Mouse (Mus musculus): ENCODE measurements around the gene Sfxn5. TPM values are rescaled to one million over a fixed set of nuclear protein-coding genes. Genes with fewer than 3 reads are reported as not detected.

Sfxn5 gene
- polyA plus RNA-seq, 1 experiment from 2014 or later, result 8.3 TPM

DNA sequence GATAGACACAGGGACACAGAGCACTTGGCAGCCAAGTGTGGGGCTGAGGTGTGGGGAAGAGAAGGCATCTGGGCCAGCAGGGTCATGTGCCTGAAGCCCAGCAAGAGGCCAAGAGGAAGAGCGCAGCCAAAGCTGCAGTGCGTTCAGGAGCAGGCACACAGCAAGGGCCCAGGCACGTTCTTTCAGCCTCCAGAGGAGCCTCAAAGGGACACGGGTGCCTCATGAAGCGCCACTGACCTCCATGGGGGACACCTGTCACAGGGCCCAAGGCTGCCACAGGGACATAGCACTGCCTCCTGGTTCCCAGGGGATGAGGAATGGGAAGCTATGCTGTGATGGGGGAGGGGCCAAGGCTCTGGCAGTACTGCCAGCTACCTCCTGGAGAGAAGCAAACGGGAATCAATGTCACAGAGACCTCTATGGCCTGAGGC, 82.4 kb downstream of the Sfxn5 start:
- peaks cover 15% of the 10 kb centered on the region for H3K4me1 ChIP-seq (replicated peaks)
- H3K9ac ChIP-seq (replicated peaks), result no peak overlapping the region
- no peak for ATAC-seq (ENCODE audit: insufficient number of reproducible peaks, insufficient read depth, low FRiP score, low TSS enrichment, low read depth)
- no peaks in the 10 kb centered on the region for H3K27me3 ChIP-seq
- WGBS, result 24% methylated on average over 6 of the region's 6 CpGs
- no peak overlapping the region for H3K4me2 ChIP-seq
- H3K9me3 ChIP-seq, result no peaks in the 10 kb centered on the region
- H3K27ac ChIP-seq, result no peak overlapping the region
- H3K36me3 ChIP-seq, result no peaks in the 10 kb centered on the region
- no peak overlapping the region for H3K4me3 ChIP-seq (replicated peaks)

DNA sequence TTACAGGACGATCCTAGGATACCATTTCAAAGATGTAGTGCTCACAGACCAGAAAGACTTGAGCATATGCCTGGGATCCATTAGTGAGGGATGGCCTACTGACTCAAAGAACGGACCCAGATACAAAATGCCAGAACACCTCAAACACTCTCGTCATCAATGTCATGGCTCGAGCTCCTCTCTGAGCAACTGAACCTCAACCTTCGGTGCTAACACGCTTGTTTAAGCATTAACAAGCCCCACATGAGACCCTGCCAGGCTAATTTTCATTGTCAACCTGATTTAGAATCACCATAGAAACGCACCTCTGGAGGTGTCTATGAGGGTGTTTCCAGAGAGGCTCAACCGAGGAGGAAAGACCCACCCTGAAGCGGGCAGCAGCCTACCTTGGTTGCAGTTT, 83.4 kb downstream of the Sfxn5 start:
- Histone ChIP-seq H3K9ac (replicated peaks) (no peak overlapping the region), H3K27ac (no peak overlapping the region), H3K27me3 (no peaks in the 10 kb centered on the region), H3K4me3 (replicated peaks) (no peak overlapping the region), H3K9me3 (no peaks in the 10 kb centered on the region), H3K36me3 (0 out of 2 replicates have a peak, but pooled peaks cover 5% of the 10 kb centered on the region), H3K4me1 (replicated peaks) (peaks cover 15% of the 10 kb centered on the region), H3K4me2 (no peak overlapping the region)
- no peak for ATAC-seq (ENCODE audit: insufficient number of reproducible peaks, insufficient read depth, low FRiP score, low TSS enrichment, low read depth)
- WGBS, result 79% methylated on average over 9 of the region's 9 CpGs

DNA sequence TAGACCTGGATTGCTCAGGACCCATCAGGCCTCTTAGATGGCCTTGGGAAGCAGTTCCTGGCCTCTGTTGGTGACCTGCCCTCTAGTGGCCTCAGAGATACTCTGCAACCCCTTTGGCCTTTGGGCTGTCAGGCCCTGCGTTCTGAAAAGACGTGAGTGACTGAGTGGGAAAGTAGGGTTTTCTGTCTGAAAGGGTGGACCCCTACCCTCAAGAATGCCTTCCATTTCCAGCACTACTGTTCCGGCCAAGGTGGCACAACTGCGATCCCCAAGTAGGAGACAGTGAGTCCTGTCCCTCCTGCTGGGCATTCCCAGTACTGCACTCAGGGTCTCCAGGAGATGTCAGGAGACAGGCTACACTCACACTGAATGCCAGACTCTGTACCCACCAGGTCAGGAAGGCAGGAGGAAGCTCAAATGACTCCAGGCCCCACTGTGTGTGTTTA, 94.2 kb downstream of the Sfxn5 start:
- ATAC-seq (ENCODE audit: insufficient number of reproducible peaks, insufficient read depth, low FRiP score, low TSS enrichment, low read depth), result peak; percentile 32; the same call in 1 of the 2 replicates
- 13% methylated on average over 4 of the region's 4 CpGs for WGBS
- no peak overlapping the region for H3K9ac ChIP-seq (replicated peaks)

DNA sequence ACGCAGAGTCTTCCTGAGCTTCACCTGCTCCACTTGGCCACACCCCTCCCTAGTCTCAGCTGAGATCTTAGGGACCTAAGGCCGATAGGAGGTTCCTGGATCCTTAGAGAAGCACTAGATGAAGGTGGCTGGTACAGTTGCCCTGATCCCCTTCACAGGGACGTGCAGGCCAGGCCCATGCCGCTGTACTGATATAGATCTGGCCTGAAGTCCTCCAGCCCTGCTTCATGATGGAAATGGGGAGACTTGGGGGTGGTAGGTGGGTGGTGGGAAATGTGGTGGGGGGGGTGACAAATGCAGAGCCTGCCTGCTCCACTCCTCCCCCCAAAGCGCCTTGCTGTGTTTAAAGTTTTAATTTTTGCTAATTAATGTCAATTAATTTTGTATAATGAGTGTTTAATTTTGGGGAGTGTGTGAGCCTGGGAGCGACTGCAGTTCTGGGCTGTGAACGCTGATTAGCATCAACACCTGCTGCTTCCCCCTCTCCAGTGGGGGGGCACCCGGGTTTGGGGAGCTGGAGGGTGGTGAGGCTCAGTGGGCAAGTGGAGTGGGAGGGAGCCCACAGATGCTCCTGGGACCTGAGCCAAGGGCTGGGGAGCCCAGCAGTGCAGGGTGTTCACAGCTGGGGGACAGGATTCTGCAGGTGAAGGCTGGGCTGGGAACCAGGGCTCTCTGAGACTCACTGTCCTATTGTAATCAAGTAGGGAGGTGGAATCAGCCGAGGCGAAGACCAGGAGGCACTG, 95.5 kb downstream of the Sfxn5 start:
- H3K9ac ChIP-seq (replicated peaks), result no peak overlapping the region
- no peak overlapping the region for H3K4me2 ChIP-seq
- WGBS, result 50% methylated on average over 10 of the region's 10 CpGs
- H3K27me3 ChIP-seq, result no peaks in the 10 kb centered on the region; the same call in none of the 2 replicates
- no peak overlapping the region for H3K4me3 ChIP-seq (replicated peaks)
- H3K4me1 ChIP-seq (replicated peaks), result peaks cover 25% of the 10 kb centered on the region
- ATAC-seq (ENCODE audit: insufficient number of reproducible peaks, insufficient read depth, low FRiP score, low TSS enrichment, low read depth), result no peak
- no peaks in the 10 kb centered on the region for H3K9me3 ChIP-seq
- H3K36me3 ChIP-seq, result no peaks in the 10 kb centered on the region
- H3K27ac ChIP-seq, result no peak overlapping the region

More for the DNA sequence above, 94.2 kb downstream of the Sfxn5 start:
- no peak overlapping the region for H3K27ac ChIP-seq
- H3K4me2 ChIP-seq, result peak overlapping the region; percentile 35; the same call in 1 of the 2 replicates
- H3K36me3 ChIP-seq, result no peaks in the 10 kb centered on the region
- H3K4me3 ChIP-seq (replicated peaks), result no peak overlapping the region
- H3K4me1 ChIP-seq (replicated peaks), result peaks cover 18% of the 10 kb centered on the region; the same call in 1 of the 2 replicates
- H3K27me3 ChIP-seq, result no peaks in the 10 kb centered on the region; the same call in none of the 2 replicates
- H3K9me3 ChIP-seq, result no peaks in the 10 kb centered on the region

DNA sequence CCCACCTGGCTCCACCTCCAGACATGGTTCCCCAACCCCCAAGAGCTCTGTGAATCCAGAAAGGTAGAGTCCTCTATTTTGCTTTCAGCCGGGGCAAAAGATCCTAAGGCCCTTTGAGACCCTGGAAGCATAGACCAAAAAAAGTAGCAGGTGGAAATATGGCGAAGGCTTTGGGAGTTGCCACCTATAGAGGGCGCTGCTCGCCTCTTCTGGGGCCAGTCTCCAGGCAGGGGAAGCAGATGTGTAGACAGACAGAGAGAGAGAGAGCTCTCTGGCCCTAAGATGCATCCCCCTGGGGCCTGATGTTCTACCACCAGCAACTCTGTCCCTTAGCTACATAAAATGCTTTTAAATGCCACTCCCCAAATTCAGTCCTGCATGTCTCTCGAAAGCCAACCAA, 96.2 kb downstream of the Sfxn5 start:
- no peak overlapping the region for H3K9ac ChIP-seq (replicated peaks)
- H3K9me3 ChIP-seq, result no peaks in the 10 kb centered on the region
- WGBS, result 42% methylated on average over 5 of the region's 5 CpGs
- H3K4me2 ChIP-seq, result no peak overlapping the region
- H3K4me3 ChIP-seq (replicated peaks), result no peak overlapping the region
- no peak for ATAC-seq (ENCODE audit: insufficient number of reproducible peaks, insufficient read depth, low FRiP score, low TSS enrichment, low read depth)
- H3K27ac ChIP-seq, result no peak overlapping the region
- H3K4me1 ChIP-seq (replicated peaks), result peaks cover 28% of the 10 kb centered on the region
- no peaks in the 10 kb centered on the region; the same call in none of the 2 replicates for H3K27me3 ChIP-seq
- no peaks in the 10 kb centered on the region for H3K36me3 ChIP-seq

DNA sequence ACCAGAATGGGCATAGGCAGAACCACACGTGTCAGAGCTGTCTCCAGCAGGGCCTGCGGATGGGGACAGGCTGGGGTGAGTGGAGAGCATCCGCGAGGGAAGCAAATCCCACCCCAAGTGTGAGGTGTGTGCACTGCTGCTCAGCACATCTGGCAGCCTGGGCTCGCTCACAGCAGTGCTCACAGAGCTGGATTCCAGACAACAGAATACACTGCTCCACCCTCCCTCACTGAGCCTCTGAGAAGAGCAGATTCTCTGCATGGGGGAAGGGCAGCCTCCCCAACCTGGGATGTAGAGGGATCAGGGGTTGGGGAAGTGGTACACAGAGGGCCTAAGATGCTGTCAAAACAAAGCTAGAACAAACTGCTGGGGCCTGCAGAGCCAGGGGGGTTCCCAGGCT, 98.4 kb downstream of the Sfxn5 start:
- H3K27ac ChIP-seq, result no peak overlapping the region

DNA sequence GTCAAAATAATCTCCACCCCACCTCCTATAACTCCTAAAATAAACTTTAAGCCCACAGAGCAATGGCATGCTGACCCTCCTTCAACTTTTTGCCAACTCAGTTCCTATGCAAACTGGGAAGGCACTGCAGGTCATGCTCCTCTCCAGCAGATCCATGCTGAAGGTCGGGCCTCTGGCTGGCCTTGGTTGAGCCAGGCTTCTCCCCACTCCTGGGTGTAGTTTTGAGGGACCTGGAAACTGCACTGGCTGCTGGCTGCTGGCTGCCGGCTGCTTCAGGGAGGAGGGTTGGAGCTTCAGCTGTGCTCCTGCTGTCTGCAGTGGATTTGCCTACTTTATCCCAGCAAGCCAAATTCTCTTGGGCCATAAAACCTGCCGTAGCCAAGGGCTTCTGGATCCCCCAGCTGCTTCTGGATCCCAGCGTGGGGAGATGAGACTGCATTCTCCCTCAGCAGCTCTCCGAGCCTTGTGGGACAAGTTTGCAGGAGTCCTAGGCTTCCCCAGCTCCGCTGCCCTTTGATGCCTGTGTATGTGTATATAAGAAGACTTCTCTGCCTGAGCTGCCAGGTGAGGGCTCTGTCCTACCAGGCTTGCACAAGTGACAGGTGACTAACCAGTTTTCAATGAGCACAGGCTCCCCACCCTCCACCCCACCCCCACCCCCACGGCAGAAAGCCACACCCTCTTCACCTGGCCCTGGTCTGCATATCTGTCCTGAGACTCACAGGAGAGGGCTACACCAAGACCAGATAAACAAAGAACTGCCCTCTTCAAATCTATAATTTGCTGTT, 100.2 kb downstream of the Sfxn5 start:
- Histone ChIP-seq H3K27ac (peak overlapping the region; percentile 23; the same call in 1 of the 2 replicates), H3K4me1 (replicated peaks) (peaks cover 34% of the 10 kb centered on the region), H3K36me3 (no peaks in the 10 kb centered on the region), H3K4me2 (no peak overlapping the region), H3K9ac (replicated peaks) (no peak overlapping the region), H3K4me3 (replicated peaks) (no peak overlapping the region), H3K9me3 (no peaks in the 10 kb centered on the region), H3K27me3 (no peaks in the 10 kb centered on the region; the same call in none of the 2 replicates)
- ATAC-seq (ENCODE audit: insufficient number of reproducible peaks, insufficient read depth, low FRiP score, low TSS enrichment, low read depth), result no peak
- 16% methylated on average over 7 of the region's 7 CpGs for WGBS

More for the DNA sequence above, 98.4 kb downstream of the Sfxn5 start:
- ATAC-seq (ENCODE audit: insufficient number of reproducible peaks, insufficient read depth, low FRiP score, low TSS enrichment, low read depth), result peak; percentile 16; the same call in 1 of the 2 replicates
- Histone ChIP-seq H3K4me2 (no peak overlapping the region), H3K36me3 (no peaks in the 10 kb centered on the region), H3K9me3 (no peaks in the 10 kb centered on the region), H3K9ac (replicated peaks) (no peak overlapping the region; the same call in 1 of the 2 replicates), H3K27me3 (no peaks in the 10 kb centered on the region; the same call in none of the 2 replicates), H3K4me3 (replicated peaks) (no peak overlapping the region), H3K4me1 (replicated peaks) (peaks cover 34% of the 10 kb centered on the region)
- WGBS, result 30% methylated on average over 5 of the region's 5 CpGs

DNA sequence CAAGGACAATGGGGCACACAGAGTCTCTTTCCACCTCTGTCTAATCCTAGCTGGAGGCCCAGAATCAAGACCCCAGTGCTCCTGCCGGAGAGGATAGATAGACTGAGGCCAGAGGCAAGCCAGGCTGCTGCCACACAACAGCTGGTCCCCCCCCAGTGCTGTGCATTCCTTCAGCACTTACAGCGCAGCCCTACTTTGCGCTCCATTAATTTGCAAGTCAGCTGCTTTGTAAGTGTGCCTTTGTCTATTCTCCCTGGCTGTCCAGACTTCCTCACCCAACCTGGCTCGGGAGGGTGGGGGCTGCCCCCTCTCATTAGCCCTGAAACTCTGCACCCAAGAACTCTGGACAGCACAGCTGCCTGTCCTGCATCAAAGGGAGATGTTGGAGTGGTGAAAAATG, 101.2 kb downstream of the Sfxn5 start:
- Histone ChIP-seq H3K4me3 (replicated peaks) (no peak overlapping the region), H3K9me3 (no peaks in the 10 kb centered on the region), H3K4me1 (replicated peaks) (peaks cover 35% of the 10 kb centered on the region), H3K36me3 (no peaks in the 10 kb centered on the region), H3K4me2 (no peak overlapping the region), H3K9ac (replicated peaks) (no peak overlapping the region), H3K27ac (no peak overlapping the region), H3K27me3 (no peaks in the 10 kb centered on the region; the same call in none of the 2 replicates)
- ATAC-seq (ENCODE audit: insufficient number of reproducible peaks, insufficient read depth, low FRiP score, low TSS enrichment, low read depth), result no peak
- 59% methylated on average over 4 of the region's 4 CpGs for WGBS

DNA sequence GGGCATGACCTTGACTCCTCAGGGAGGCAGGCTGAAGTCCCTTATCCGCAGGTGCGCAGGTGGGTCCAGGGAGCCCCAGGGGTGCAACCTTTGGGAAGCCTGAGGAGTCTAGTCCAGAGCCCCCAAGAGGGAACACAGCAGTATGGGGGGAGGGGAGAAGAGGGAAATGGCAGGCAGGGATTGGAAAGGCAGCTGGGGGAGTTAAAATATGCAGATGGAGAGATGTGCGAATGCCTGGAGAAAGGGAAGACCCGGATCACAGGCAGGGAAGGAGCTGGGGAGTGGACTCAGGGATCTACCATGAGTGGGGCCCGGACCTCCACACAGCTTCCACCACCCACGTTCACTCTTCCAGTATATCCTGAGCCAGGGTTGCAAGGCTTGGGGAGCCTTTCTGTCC, 101.8 kb downstream of the Sfxn5 start:
- Histone ChIP-seq H3K27ac (no peak overlapping the region), H3K27me3 (no peaks in the 10 kb centered on the region; the same call in 1 of the 2 replicates), H3K4me2 (no peak overlapping the region), H3K36me3 (no peaks in the 10 kb centered on the region), H3K4me1 (replicated peaks) (peaks cover 41% of the 10 kb centered on the region), H3K9me3 (no peaks in the 10 kb centered on the region), H3K9ac (replicated peaks) (no peak overlapping the region), H3K4me3 (replicated peaks) (no peak overlapping the region)
- 21% methylated on average over 6 of the region's 6 CpGs for WGBS
- no peak for ATAC-seq (ENCODE audit: insufficient number of reproducible peaks, insufficient read depth, low FRiP score, low TSS enrichment, low read depth)

DNA sequence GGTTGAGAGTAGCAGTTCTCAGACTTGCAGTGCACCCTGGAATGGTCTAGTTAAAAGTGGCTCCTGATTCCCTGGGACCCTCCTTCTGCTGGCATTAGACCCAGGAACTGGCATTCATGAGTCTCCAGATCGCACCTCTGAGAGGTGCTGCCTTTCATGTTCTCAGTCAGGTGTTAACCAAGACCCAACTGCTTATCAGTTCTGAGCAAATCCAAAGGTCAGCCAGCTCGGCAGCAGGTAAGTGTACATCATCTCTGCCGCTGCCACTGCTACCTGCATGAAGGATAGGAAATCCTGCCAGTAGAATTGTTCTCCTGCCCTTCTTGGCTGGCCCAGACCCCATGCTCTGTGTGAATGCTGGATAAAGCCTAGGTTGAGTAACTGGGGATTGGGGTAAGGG, 102.5 kb downstream of the Sfxn5 start:
- Histone ChIP-seq H3K27ac (no peak overlapping the region), H3K27me3 (no peaks in the 10 kb centered on the region; the same call in 1 of the 2 replicates), H3K4me1 (replicated peaks) (peaks cover 38% of the 10 kb centered on the region), H3K4me2 (no peak overlapping the region), H3K36me3 (no peaks in the 10 kb centered on the region), H3K9ac (replicated peaks) (no peak overlapping the region), H3K4me3 (replicated peaks) (no peak overlapping the region), H3K9me3 (no peaks in the 10 kb centered on the region)
- whole genome bisulfite sequencing, result 60% methylated on average over 3 of the region's 3 CpGs
- no peak for ATAC-seq (ENCODE audit: insufficient number of reproducible peaks, insufficient read depth, low FRiP score, low TSS enrichment, low read depth)

DNA sequence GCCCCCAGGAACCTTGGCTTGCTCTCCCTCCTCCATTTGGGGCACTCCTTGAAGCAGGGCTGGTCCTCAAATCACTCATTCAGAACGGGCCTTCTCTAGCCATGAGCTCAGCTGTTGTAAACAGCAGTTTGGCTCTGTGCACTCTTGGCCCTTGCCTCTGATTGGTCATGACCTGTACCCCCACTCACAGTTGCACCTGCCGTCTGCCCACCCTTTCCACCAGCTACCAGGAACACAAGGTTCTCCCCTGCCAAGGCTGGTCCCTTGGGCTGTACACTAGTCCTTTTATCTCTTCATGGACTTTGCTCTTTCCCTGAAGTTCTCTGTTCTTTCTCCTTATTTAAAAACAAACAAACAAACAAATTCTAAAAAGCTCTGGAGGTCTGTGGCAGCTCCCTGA, 105.7 kb downstream of the Sfxn5 start:
- Histone ChIP-seq H3K9me3 (no peaks in the 10 kb centered on the region), H3K27me3 (0 out of 2 replicates have a peak, but pooled peaks cover 2% of the 10 kb centered on the region), H3K4me2 (no peak overlapping the region), H3K27ac (no peak overlapping the region), H3K36me3 (no peaks in the 10 kb centered on the region), H3K4me3 (replicated peaks) (no peak overlapping the region), H3K4me1 (replicated peaks) (peaks cover 31% of the 10 kb centered on the region), H3K9ac (replicated peaks) (no peak overlapping the region)
- WGBS, result 68% methylated on average over 2 of the region's 2 CpGs
- ATAC-seq (ENCODE audit: insufficient number of reproducible peaks, insufficient read depth, low FRiP score, low TSS enrichment, low read depth), result no peak

Data from limb, embryonic 12.5 days (tissue).